Mouse (Mus musculus): Measurements from ENCODE around the gene Frmd8.
"Not testable (repeated sequence)": the region's sequence is repeated elsewhere in the genome, so short reads cannot be mapped to it uniquely, and the experiment has no call there.

Frmd8 gene

GRCm38 (mm10) chr19:5824826-5825617, 50.1 kb downstream of the Frmd8 start:
- no peak for ATAC-seq (ENCODE audit: low TSS enrichment)

GRCm38 (mm10) chr19:5824043-5824825, 50.8 kb downstream of the Frmd8 start:
- ATAC-seq (ENCODE audit: low TSS enrichment) = no peak

GRCm38 (mm10) chr19:5823266-5823839, 51.7 kb downstream of the Frmd8 start:
- peak; percentile 36; the same call in 1 of the 2 replicates for ATAC-seq (ENCODE audit: low TSS enrichment)

GRCm38 (mm10) chr19:5822834-5823205, 52.3 kb downstream of the Frmd8 start:
- ATAC-seq (ENCODE audit: low TSS enrichment) = no peak

- peak; percentile 79 for ATAC-seq (ENCODE audit: low TSS enrichment)
These were observed 52.8 kb downstream of the Frmd8 start for GRCm38 (mm10) chr19:5822174-5822833.

GRCm38 (mm10) chr19:5821847-5822173, 53.3 kb downstream of the Frmd8 start:
- ATAC-seq (ENCODE audit: low TSS enrichment) = no peak

GRCm38 (mm10) chr19:5819549-5819948, 55.5 kb downstream of the Frmd8 start:
- no peak for ATAC-seq (ENCODE audit: low TSS enrichment)

- ATAC-seq (ENCODE audit: low TSS enrichment) = no peak
These were observed 56.5 kb downstream of the Frmd8 start for GRCm38 (mm10) chr19:5818590-5818977.

- peak; percentile 64 for ATAC-seq (ENCODE audit: low TSS enrichment)
These were observed 57.1 kb downstream of the Frmd8 start for GRCm38 (mm10) chr19:5817703-5818589.

- no peak for ATAC-seq (ENCODE audit: low TSS enrichment)
These were observed 59.1 kb downstream of the Frmd8 start for GRCm38 (mm10) chr19:5815928-5816327.

- peak; percentile 35; the same call in 1 of the 2 replicates for ATAC-seq (ENCODE audit: low TSS enrichment)
These were observed 60.1 kb downstream of the Frmd8 start for GRCm38 (mm10) chr19:5815010-5815409.

- not testable (repeated sequence) for ATAC-seq (ENCODE audit: low TSS enrichment)
These were observed 61.0 kb downstream of the Frmd8 start for GRCm38 (mm10) chr19:5814048-5814447.

GRCm38 (mm10) chr19:5813567-5813966, 61.5 kb downstream of the Frmd8 start:
- no peak for ATAC-seq (ENCODE audit: low TSS enrichment)

GRCm38 (mm10) chr19:5811771-5812504, 63.1 kb downstream of the Frmd8 start:
- peak; percentile 87 for ATAC-seq (ENCODE audit: low TSS enrichment)

GRCm38 (mm10) chr19:5810840-5811563, 64.1 kb downstream of the Frmd8 start:
- no peak; the same call in 1 of the 2 replicates for ATAC-seq (ENCODE audit: low TSS enrichment)

GRCm38 (mm10) chr19:5810103-5810839, 64.8 kb downstream of the Frmd8 start:
- ATAC-seq (ENCODE audit: low TSS enrichment) = peak; percentile 38; the same call in 1 of the 2 replicates

- ATAC-seq (ENCODE audit: low TSS enrichment) = no peak
These were observed 65.4 kb downstream of the Frmd8 start for GRCm38 (mm10) chr19:5809712-5810089.

GRCm38 (mm10) chr19:5808955-5809711, 65.9 kb downstream of the Frmd8 start:
- ATAC-seq (ENCODE audit: low TSS enrichment) = no peak
